Mouse (Mus musculus) left cerebral cortex, adult 9 months (tissue): ENCODE data around the gene Myh9.

Experiments used
- DNase-seq, 2 experiments: peaks; one replicate each; pipeline ENCODE4 v3.0.0; 2022; ENCODE audit warnings: low spot score in 2 of 2

Myh9 gene

GRCm38 (mm10) chr15:77828910-77829309 lies 13.1 kb downstream of the Myh9 start:
- DNase-seq, result no peak

DNA sequence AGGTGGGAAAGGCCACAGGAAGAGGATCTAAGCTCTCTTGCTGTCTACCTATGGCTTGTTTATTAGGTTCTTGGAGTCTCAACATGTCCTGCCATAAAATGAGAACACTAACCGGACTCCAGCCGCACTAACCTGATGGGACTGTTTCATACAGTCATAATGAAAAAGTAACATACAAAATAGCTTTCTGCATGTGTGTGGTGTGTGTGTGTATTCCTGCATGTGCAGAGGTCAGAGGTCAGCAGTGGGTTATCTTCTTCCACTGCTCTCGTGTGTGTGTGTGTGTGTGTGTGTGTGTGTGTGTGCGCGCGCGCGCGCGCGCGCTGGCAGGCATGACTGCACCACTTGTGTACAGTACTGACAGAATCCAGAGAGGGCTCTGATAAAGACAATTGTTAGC lies 13.7 kb downstream of the Myh9 start:
- DNase-seq, result no peak

- no peak for DNase-seq
Observed at GRCm38 (mm10) chr15:77827794-77828193, 14.2 kb downstream of the Myh9 start.

DNA sequence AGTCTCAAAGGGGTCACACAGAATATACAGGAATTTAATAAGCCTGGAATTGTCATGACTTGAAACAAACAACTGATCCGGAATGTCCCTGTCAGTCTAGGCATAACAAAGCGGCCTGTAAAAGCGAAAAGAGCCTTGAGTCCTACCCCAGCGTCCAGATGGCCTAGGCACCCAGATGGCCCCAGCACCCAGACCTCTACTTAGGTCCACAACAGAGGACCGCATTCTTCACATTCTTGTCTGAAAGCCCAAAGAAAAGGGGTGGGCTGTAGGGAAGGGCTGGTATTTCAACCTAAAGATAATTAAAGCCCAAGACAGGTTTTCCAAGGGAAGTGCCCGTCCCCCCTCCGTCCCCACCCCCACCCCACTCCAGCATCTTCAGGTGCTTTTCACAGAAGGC lies 14.6 kb downstream of the Myh9 start:
- DNase-seq, result no peak

- no peak for DNase-seq
Observed at GRCm38 (mm10) chr15:77825382-77825781, 16.6 kb downstream of the Myh9 start.

DNA sequence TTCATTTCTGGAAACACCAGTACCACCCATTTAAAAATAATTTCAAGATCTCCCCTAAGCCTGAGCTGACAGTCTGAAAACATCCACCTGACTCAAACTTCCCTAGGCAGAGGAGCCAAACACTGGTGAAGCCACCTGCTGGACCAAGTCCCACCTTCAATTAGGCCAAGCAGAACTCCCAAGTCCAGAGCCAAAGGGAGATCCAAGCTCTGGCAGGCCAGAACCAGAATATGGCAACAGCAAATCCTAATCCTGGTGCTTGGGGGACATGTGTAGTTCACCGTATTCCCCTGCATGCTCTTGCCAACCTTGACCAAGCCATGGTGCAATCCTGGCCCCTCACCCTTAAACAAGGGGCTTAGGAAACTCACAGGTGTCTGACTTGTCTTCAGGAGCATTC lies 17.7 kb downstream of the Myh9 start:
- DNase-seq, result no peak

DNA sequence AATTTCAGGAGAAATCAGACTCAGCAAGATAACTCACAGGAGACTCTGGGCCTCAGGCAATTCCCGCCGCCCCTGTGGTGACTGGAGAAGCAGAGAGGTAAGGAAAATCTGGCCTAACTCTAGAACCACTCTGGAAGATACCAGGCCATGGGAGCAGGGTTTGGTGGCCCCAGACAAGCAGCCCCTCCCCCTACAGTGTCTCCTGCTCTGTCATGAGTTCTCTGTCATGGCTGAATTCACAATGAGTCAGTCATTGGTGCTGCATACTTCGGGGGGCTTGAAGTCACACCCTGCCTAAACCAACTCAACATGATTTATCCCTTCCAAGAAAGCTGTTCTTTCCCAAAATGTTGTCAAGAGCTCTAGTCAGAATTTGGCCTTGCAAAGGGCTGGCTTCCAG lies 18.3 kb downstream of the Myh9 start:
- DNase-seq, result no peak

GRCm38 (mm10) chr15:77823196-77823595 lies 18.8 kb downstream of the Myh9 start:
- DNase-seq, result no peak

DNA sequence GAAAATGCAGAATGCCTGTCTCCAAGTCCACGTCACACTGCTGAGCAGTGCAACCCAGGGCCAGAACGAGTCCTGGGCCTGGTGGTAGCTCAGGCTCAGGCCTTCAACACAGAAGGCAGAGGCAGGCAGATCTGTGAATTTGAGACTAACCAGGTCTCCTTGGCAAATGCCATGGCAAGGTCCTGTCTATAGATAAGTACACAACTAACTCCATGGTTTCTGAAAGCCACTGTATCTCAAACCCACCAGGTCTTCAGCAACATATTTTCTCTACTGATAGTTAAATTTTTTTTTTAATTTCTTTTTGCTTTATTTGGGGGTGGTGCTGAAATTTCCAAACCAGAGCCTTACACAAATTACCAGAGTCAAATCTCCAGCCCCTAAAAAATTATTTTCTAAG lies 19.3 kb downstream of the Myh9 start:
- DNase-seq, result no peak

- no peak for DNase-seq
Observed at GRCm38 (mm10) chr15:77822057-77822466, 19.9 kb downstream of the Myh9 start.

DNA sequence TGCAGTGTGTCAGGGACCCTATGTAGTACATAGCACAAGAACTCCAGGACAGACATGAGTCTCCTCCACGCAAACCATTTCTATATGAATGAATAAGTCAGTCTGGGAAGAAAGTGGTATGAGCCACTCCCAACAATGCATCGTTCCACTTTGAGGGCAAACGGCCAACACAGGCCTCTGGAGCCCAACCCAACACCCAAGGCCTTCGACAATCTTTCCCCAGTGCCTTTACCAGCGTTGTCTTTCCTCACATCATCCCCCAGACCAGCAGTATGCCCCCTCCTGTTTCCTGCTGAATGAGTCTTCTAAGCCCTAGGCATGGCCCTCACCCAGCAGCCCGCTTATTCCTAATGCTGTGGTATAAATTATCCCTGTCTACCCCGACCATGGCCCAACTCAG lies 20.6 kb downstream of the Myh9 start:
- DNase-seq, result no peak

GRCm38 (mm10) chr15:77820480-77821163 lies 21.4 kb downstream of the Myh9 start:
- no peak for DNase-seq

- DNase-seq, result peak in 1 of 2 experiments; percentile 63
Observed at GRCm38 (mm10) chr15:77819894-77820387, 22.0 kb downstream of the Myh9 start.

GRCm38 (mm10) chr15:77818556-77819158 lies 23.3 kb downstream of the Myh9 start:
- DNase-seq, result no peak

GRCm38 (mm10) chr15:77817417-77817816 lies 24.6 kb downstream of the Myh9 start:
- no peak for DNase-seq

DNA sequence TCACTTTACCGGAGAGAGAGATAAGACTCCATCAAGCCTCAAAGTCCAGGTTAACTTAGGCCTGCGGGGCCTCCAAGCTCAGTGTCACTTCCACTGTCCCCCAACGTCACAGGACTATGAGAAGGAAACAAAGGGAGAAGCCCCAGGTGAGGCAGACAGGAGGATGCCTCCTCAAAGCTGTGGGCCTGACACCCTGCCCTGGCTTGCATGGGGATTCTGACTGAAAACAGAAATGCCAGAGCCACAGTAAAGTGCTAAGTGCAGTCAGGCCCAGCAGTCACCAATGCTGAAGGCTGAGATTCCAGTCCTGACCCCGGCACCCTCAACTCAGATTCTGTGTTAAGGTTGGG lies 25.4 kb downstream of the Myh9 start:
- DNase-seq, result no peak

- no peak for DNase-seq
Observed at GRCm38 (mm10) chr15:77815867-77816600, 25.9 kb downstream of the Myh9 start.

DNA sequence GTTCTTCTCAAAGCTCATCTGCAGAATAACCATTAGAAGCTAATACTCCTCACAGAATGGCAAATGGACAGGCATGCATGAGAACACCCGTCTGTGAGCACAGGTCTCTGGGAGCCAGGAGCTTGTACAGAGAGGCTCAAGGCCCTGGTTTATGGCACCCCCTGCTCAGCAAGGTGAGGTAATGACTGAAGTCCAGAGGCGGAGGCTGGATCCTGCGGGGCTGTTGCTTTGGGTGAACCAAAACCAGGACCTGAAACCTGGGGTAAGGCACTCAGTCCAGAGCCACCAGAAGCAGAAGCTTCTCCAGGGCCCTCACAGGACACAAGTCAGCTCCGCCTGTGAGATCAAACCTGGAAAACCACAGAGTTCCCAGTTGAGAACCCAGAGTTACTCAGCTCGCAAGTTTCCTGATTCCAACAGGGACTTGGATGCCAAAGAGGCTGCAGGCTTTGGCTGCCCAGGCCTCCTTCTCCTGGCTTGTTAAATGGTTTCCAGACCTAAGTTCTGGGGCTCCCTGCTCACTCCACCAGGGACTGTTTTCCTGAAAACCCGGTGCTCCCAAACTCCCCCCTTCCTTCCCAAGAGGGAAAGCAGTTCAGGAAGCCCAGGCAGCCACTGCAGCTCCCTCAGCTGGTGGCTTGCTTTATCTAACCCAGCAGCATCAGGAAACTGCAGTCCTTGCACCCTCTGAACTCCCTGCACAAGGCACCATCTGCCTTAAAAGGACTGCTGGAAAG lies 28.2 kb downstream of the Myh9 start:
- no peak for DNase-seq

- DNase-seq, result no peak
Observed at GRCm38 (mm10) chr15:77812578-77812977, 29.4 kb downstream of the Myh9 start.

GRCm38 (mm10) chr15:77811099-77811760 lies 30.7 kb downstream of the Myh9 start:
- no peak for DNase-seq

DNA sequence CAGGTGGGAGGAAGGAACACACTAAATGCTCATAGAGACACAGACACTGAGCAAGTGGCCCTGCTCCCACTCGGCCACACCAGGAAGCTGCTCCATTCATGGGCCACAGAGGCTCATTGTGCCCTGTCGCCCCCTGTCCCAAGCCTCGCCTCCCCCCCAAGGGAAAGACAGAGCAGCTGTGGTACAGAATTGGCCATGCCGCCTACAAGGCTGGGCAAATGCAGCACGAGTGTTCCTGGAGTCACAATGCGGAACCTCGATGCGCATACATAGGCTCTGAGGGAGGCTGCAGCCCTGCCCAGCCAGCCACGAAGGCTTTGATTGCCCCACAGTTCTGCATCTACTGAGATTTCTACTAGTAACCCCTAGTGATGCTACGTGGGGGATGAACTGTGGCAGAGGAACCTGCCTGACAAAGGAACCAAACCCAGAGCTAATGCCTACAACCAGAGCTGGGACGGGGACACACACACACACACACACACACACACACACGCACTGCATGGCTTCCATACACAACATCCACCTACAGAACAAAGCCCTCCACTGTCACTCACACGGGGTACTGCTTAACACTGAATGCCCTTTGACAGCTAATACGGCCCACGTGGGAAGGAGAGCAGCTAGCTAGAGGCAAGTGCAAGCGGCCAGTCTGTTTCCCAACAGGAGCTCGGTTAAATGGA lies 31.4 kb downstream of the Myh9 start:
- DNase-seq, result peak in 1 of 2 experiments; percentile 50
